Mouse (Mus musculus): ENCODE results near the gene Pmm2. TPM values are rescaled to one million over a fixed set of nuclear protein-coding genes. Genes with fewer than 3 reads are reported as not detected.

The Pmm2 gene
- polyA plus RNA-seq, 2 experiments from 2014 or later, result 95.0 to 108 TPM

DNA sequence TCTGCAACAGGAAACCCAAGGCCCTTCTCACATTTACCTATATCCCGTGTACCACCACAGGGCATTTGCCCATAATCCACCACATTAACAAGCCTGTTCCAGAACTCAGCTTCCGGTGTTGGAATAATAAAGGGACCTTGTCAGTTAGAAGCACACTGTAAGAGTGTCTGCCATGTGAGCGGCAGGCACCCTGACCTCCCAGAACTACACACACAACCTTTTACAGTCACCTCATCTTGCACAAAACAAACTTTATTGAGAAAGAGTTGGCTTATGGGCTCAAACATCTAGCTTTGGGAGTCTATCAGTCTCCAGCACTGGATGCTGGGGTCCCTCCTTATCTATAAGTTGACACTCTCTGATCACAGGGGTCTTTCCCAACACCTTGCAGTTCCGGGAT is 20.9 kb downstream of the Pmm2 start:
- no peak for ATAC-seq

DNA sequence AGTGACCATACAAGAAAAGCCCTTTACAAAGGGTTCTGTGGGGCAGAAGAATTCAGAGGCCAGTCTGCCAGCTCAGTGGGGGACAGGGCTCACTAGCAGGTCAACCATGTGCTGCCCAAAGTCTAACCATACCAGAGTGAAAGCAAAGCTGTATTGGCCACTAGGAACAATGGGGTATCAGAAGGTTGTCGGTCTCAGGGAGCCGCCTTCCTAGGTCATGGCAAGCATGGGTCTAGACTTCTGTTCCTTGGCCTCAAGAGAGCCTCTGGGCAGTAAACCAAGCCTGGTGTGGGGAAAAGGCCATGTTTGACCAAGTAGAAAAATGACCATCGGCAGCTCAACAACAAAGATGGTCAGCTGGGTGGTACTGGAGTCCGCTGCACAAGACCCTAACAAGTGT is 21.3 kb downstream of the Pmm2 start:
- no peak for ATAC-seq

DNA sequence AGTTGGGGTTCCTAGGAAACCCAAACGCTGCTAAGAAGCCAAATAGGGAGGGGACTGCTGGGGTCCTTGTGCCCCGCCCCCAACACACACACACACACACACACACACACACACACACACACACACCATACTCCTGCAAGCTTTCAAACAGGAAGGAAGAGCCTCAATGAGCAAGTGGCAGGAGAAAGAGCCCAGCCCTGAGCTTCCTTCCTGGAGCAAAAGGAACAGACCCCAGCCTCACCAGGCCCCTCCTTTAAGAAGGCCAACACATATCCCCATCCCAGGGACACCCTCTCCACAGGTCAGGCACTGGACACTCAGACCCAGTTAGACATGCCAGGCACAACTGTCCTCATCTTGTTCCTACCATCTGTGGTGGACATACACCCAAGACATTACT is 25.5 kb downstream of the Pmm2 start:
- no peak for ATAC-seq

DNA sequence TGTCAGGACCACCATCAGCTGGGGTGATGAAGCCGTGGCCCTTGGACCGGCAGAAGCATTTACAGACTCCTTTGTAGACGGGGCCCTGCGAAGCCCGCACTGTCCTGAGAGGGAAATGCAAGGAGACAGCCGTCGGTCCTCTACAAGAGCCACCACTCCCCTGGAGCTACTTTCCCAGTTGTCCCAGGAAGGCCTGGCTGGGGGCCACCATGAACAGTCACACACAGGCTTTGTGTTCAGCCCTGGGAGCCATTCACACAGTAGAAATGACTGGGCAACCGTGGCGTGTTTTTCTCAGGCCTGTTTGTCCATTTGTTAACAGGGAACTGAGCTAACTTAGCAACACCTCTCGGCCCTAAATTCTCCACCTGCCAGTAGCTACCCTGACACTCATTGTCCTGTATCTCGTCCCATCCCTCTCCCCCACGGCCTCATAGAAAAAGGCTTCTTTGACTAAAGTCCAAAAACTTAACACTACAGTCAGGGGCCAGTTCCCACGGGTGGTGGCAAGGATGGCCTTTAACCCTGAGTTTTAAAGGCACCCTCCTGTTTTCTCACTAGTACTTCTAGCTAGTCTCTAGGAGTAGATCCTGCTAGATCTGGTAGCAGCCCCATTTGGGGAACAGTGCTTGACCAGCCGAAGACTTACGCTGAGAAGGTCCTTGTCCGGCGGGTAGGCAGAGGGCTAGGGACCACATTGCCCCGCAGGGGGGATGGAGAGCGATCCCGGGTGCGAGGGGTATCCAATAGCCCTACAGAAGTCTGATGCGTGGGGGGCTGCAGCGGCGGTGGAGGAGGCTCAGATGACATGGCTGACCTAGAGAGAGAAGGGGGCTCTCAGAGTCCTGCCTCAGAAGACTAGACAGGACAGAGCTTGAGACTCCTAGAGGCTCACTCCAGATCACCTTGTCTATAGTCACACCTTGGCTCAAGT is 26.4 kb downstream of the Pmm2 start:
- ATAC-seq, result no peak

DNA sequence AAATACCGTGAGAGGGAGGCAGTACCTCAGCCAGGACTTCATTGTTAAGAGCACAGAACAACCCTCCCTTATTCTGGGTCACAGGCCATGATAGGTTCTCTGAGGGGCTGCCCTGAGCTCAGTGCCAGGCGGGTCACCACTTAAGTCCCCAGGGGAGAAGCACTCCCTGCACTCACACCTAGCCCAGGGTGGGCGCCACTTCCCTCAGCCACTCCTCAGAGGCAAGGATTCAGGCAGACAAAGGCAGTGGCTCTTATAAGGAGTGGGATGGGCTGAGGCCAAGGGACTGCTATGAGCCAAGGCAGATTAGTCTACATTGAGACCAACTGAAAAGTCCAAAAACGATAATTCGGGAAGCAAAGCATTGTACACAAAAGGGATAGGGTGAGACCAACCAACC is 27.9 kb downstream of the Pmm2 start:
- ATAC-seq, result no peak

DNA sequence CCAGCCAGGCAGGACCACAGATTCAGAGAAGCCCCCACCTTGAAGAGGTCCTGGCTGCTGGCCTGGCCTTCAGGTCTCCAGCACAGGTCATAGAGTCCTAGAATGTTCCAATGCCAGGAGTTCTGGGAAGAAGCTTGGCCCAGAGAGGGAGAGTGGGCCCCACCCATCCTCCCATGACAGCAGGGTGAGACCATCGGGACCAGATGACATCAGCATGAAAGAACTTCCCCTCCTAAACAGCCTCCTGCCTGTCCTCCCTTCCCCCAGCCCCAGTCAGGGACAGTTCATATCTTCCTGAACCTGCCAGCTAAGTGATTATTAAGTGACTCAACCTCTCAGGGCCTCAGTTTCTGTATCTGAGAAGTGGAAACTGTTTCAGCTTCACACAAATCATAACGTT is 29.0 kb downstream of the Pmm2 start:
- ATAC-seq, result no peak

DNA sequence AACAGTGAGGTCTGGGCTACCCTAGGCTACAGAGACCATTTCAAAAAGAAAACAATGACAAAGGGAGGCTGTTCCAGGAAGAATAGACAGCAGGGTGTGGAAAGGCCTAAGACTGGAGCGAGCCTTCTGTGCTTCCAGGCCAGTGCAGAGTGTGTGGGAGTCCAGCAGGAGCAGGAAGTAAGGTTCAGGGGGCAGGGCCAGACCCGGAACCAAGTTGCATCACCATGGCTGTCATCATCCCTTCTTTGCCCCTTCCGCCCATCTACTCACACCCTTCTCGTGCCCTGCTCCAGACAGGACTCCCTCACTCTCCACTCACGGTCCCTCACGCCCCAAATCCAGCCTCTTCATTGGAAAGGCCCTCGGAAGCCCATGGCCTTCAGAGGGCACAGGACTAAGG is 29.8 kb downstream of the Pmm2 start:
- ATAC-seq, result no peak

DNA sequence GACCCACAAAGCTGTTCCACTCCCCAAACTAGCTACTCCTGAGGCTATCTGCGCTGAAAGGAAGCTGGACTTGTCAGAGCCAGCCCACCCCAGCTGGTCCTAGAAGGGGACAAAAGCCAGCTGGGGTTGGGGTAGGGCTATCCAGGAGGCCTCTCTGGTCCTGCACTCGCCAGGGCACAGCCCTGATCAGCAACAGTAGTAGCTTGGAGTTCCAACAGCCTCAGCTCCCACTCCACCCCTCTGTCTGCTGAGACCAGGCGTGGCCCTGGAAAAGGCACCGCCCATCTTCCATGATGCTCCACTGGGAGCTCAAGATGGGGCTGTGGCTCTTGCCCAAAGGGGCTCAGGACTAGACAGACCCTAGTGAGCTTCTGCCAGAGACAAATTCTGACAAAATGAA is 30.3 kb downstream of the Pmm2 start:
- no peak for ATAC-seq

DNA sequence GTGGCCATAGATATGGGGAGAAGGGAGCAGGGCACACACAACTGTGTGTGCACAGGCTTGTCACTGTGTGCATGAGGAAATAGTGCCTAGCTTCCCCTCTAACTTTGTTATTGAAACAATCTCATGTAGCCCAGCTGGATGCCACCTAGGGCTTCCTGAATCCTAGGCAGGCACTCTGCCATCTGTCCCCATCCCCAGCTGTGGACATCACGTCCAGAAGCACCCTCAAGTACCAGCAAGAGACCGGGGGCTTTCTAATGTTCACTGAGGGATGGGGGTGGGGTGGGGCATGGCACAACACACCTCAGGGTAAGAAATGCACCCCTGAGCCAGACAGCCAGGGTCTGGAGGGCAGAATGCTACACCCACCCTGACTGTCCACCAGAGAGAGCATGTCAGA is 30.9 kb downstream of the Pmm2 start:
- ATAC-seq, result no peak

DNA sequence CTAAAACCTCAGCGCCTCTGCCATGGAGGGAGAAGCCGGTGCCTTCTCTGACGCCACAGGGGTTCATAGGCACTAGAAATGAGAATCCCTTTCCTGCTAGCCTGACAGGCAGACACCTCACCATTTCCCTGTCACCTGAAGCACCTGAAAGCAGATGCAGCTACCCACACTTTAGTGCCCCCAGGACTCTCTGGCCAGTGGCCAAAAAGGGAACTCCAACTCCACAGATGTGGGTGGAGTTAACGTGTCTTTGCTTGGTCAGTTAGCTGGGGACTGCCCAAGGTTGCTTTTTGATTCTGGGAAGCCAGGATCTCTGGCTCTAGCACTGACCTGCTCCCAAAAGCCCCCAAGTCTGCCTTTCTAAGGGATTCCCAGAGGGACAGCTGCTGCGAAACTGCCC is 32.0 kb downstream of the Pmm2 start:
- no peak for ATAC-seq

DNA sequence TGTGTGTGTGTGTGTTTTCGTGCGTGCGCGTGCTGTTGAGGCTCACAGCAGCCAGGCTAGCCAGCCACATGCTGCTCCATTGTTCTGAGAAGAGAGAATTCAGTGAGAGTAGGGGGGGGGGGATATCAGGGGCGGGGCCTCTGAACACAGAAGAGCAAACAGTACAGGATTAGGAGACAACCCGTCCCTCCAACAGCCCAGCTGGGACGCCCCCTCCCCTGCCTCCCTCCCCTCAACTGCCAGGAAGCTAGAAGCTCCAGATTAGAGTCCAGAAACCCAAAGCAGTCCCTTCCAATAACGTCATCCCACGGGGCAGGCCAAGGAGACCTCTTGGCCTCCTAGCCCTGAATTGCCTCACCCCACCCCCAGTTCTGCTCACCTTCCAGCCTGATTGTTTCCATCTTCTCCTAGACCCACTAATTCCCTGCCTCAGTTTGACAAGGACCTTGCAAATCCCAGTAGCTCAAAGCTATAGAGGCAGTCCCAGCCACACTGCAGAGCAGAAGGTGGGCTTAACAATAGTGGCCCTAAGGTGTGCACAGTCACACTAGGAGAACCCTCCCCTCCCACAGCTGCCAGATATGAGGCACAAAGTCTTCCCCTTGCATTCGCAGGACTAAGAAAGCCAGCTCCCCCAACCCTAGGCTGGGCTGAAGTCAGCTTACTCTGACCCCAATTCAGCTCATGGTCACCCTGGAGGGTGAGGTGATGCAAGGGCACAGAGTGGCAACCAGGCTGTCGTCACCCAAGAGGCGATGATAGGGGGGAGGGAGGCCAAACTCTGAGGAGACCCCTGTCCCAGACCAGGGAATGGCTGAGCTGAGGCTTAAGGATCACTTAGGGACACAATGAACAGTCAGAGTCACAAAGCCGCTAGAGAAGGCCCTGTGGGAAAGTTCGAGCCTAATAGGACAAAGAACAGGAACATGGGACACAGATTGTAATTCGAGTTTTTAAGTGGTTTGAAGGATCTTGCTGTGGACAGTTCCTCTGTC is 32.9 kb downstream of the Pmm2 start:
- ATAC-seq, result no peak

DNA sequence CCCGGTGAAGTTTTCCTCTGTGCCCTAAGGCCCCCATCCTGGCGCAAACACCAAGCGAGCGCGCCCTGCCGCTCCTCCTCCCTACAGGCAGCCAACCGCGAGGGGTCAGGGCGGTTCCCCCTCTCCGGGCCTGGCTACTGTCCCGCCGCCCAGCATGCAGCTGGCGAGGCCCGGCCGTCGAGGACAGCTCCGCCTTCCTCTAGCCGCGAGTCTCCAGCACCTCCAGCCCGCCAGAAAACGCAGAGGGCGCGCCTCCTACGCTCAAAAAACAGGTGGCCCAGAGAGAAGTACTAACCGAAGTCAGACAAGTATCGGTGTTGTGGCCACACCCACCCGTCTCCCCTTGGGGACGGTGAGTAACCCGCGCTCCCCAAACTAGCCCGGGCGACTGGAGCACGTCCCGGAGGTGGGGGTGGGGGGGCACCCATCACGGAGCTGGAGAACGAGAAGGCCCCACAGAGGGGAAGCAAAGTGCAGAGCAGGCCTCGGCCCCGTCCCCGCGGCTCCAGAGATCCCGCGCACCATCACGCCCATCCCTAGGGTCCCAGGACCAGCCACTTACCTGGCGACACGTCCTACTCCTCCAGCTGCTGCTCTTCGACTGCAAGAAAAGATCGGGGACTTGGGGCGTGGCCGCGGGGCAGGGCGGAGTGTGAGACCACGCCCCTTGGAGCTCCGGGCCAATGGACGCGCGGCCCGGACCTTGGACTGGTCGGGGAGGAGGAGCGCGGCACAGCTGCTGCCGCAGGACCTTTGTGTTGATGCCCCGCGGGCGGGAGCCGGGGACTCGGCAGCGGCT is 34.3 kb downstream of the Pmm2 start, which contains the start of gene Carhsp1:
Gene Carhsp1, minus strand, starts transcription at position 605 of the 799 bp plus-strand sequence.
- ATAC-seq, result peak; percentile 84

DNA sequence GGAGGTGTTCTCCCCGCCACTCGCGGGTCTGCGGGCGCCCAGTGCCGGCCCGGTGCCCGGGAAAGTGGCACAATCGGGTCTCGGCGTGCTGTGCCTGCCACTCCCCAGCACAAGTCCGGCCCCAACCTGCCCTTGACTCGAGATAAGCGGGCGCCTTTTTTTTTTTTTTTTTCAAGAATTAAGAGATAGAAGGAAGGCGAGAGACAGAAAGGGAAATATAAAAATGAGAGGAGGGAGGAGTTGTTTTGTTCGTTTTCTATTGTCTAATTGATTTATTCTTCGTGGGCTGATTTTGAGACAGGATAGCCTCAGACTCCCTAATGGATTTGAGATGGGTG is 34.8 kb downstream of the Pmm2 start:
- ATAC-seq, result no peak

DNA sequence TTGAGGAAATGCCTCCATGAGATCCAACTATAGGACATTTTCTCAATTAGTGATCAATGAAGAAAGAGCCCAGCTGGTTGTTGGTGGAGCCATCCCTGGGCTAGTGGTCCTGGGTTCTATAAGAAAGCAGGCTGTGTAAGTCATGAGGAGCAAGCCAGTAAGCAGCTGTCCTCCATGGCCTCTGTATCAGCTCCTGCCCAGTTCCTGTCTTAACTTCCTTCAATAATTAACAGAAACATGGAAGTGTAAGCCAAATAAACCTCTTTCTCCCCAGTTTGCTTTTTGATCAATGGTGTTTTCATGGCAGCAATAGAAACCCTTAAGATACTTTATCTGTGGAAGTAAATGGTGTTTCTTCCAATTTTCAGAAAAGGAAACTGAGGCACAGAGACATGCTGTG is 35.3 kb downstream of the Pmm2 start:
- no peak for ATAC-seq

DNA sequence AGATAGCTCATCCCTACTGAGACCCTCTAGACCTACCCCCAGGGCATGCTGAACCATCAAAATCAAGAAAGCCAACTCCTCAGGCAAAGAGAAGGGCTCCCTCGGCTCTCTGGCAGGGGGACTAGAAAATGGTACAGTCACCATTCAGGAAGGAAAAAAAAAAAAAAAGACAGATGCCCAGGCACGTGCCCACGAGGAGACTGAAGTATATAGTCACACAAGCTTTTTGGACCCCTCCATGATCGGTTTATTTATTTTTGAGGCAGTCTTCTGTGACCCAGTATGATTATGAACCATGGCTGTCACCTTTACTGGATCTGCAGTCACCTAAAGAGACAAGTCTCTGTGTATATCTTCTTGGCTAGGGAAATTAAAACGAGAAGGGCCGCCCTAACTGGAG is 35.9 kb downstream of the Pmm2 start:
- ATAC-seq, result no peak

DNA sequence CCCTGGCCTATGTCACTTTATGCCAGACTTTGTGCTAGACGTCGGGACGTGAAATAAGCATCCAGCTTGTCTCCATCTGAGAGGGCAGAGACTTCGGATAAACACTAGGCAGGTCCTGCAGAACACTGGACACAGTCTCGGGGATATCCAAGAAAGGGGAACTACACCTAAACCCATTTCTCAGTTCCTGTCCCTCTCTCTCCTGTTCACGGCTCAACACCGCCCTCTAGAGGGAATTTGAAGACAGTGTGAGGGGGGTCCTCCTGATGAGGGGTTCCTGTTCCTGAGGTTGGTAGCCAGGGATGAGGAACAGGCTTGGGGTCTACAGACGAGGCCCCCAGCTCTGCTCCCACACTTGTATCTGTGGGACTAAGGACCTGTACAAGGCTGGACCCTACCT is 36.7 kb downstream of the Pmm2 start:
- ATAC-seq, result peak; percentile 22

DNA sequence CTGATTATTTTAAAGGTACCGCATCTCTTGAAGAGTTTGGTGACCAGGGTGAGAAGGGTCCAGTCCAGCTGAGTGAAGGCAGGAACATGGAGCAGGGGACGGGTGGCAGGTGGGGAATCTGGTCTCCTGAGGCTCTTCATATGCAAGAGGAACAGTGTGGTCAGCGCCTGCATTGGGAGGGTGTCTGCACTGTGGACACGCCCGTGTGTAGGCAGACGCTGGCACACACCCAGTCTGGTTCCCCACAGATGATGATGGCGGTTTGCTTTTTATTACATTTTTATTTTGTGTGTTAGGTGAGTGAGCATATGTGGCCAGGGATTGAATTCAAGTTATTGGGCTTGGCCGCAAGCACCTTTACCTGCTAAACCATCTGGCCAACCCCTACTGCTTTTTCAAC is 38.1 kb downstream of the Pmm2 start:
- no peak for ATAC-seq

DNA sequence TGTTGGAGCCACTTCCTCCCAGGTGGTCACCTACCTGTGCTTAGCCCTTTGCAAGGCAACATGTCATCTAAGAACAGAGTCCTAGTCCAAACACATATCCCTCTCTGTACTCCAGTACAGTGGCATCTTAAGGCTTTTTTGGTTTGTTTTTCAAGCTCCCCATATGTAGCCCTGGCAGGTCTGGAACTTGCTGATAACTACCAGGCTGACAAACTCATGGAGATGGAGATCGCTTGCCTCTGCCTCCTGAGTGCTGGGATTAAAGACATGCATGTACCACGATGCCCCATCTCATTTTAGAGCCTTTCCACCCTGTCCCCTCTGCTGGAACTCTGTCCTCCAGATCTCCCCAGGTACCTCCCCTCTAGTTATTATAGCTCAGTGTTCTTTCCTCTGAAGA is 38.8 kb downstream of the Pmm2 start:
- no peak for ATAC-seq

DNA sequence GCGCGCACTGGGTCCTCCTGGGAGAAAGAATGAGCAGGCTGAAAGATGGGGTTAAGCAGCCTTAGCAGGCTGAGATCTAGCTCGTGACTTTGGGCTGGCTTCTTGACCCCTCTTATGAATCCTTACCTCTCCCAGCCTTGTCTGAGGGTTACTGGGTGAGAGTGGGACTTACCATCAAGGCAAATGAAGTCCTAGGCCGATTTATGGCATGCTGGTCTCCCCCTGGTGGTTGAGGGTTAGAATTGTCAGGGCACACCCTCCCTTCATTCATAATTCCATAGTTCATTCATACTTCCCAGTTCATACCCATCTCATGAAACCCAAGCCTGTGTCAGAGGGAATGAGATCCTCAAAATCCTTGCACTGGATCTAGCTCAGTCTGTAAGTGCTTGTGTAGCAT is 39.3 kb downstream of the Pmm2 start:
- ATAC-seq, result no peak

DNA sequence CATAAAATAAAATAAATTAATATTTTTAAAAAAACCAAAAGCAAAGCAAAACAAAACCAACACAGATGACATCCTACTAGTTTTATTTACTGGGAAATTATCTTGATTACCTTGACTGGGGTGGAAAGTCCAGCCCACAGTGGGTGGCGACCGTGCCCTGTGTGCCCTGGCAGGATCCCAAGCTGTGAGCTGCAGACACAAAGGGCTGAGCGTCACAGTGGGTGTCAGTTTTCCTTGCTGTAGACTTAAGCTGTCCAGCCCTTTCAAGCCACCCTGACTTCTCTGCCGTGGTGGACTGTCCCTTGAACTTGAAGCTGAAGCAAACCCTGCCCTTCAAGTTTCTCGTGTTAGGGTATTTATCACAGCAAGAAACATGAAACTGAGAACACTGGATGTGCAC is 40.6 kb downstream of the Pmm2 start:
- ATAC-seq, result no peak

DNA sequence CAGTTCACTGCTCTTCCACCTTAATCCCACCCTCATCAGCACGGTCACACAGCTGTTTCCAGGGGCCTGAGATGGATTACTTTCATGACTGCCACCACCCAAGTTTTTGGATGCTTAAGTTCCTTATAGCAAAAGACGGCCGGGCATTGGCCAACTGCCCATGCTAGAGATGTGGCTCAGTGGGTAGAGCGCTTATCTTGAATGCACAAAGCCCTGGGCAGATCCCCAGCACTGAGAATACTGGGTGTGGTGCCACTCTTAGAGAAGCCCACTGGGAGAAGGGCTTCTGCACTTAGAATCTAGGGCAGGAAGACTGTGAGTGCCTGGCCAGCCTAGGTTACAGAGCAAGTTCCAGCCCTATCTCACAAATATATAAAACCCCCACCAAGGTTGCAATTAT is 41.2 kb downstream of the Pmm2 start:
- ATAC-seq, result no peak

DNA sequence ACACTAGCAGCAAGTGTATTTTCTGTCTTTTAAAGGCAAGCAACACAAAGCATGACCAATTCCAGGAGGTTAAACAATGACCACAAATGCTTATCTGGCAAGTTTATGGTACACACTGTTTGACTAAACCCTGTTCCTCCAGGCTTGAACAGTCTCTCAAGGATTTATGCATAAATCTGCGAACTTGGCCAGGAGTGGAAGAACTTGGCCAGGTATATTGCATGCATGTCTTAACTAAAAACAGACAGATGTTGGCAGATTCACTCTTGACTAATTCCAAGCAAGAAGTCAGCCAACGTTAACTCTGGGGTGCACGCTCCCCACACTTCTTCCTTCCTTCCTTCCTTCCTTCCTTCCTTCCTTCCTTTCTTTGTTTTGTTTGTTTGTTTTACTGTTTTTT is 42.3 kb downstream of the Pmm2 start:
- no peak for ATAC-seq

DNA sequence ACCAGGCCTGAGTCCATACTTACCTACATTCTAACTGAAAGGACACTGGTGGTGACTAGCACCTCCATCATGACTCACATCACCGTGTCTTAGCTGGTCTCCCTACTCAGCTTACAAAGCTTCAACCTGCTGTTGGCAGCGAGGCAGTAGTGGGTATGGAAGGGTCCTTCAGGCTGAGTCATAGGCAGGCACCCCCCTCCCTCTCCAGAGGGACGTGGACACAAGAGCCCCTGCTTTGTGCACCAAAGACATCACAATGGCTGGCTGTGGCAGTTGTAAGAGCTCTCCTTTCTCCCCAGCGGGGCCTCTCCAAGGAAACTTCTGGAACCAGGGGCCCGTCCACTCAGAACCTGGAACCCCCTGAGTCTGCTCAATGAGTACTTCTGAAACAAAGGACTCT is 43.0 kb downstream of the Pmm2 start, which contains the start of gene Gm5767:
Gene Gm5767, plus strand, starts transcription at position 301 of the 400 bp plus-strand sequence.
- no peak for ATAC-seq

Measured in activated CD4-positive, CD25-positive, alpha-beta regulatory T cell, adult 4 months (primary cell).